Mouse (Mus musculus) adrenal gland, postnatal 4 days (tissue): ENCODE results near the gene Kat6b. TPM values are rescaled to one million over a fixed set of nuclear protein-coding genes. Genes with fewer than 3 reads are reported as not detected.

Experiments
- DNase-seq, 2 experiments: peaks; one replicate each; pipeline ENCODE4 v3.0.0; 2021 to 2022; ENCODE audit warnings: low spot score in 2 of 2, mixed read lengths in 2 of 2
- total RNA-seq, 2 experiments: library from RNA; stranded (reverse); gene quantifications; 2 replicates each; pipeline ENCODE4 v1.2.3; 2021

The Kat6b gene
- total RNA-seq, 2 experiments from 2014 or later, result 61.2 to 69.5 TPM

DNA sequence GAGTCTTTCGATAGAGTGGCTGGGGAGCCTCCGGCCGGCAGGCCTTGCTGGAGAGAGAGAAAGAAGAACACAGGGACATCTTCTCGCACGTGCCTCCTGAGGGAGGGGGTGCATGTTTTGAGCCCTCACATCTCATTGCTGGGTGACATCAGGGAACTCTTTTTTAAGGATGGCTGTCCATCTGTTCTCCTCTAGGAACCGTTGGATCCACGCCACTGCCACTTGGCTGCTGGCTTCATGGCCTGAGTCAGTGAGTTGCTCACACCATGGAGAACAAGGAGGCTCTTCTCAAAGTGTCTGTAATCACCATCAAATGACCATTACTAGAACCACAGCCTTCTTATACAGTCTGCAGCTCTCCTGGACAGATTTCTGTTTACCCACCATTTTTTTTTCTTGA lies 108.4 kb downstream of the Kat6b start:
- DNase-seq, result no peak

GRCm38 (mm10) chr14:21590205-21590604 lies 109.0 kb downstream of the Kat6b start:
- DNase-seq, result no peak

- no peak for DNase-seq
Measured at GRCm38 (mm10) chr14:21592152-21592551, 110.9 kb downstream of the Kat6b start.

GRCm38 (mm10) chr14:21592985-21593750 lies 111.9 kb downstream of the Kat6b start:
- no peak for DNase-seq

DNA sequence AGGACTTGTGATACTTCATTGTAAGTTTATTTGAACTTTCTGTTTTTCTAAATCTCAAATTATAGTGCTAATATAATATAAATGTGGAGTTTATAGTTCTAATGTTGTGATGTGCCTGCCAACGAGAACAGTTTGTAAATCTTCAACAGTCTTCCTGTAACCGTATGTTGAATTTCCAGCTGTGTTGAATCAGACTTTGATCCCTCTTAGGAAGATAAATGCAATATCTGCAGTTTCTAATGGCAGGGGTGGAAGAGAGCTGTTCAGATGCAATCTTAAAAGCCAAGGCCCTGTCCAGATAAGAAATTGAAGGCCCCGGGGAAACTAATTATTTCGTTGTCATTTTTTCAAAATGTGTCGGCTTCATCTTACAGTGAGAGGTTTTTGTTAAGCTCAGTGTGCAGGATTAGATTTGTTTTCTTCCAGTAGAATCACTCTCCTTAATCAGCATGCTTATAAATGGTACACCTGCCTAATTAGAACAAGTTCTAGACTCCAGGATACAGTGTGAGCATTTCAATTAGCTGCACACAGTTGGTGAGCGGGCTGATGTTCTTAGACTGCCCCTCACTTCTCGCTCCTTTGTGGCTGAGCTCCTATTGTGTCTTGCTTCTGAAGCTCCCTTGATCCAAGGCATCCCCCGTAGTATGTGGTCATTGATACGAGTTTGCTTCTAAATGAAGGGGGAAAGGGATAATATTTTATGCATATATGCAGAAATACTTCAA lies 118.4 kb downstream of the Kat6b start:
- DNase-seq, result no peak

DNA sequence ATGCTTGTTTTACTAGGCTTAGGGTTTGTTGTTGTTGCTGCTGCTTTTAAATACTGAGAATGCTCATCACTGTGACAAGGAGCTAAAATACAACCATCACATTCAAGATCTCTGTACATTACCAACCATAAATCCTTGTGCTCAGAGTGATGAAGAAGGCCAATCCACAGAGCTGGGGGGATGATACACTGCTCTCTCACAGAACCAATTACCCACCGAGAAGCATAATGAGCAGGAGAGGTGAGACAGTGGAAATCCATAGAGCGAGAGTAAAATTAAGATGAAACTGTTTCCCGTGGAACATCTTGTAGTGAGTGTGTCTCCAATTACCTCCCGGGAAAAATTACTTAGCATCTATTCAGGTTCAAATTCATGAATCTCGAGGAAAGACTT lies 118.9 kb downstream of the Kat6b start:
- no peak for DNase-seq

- no peak for DNase-seq
Measured at GRCm38 (mm10) chr14:21600628-21601027, 119.4 kb downstream of the Kat6b start.

- no peak for DNase-seq
Measured at GRCm38 (mm10) chr14:21602166-21602565, 120.9 kb downstream of the Kat6b start.

GRCm38 (mm10) chr14:21602937-21603336 lies 121.7 kb downstream of the Kat6b start:
- DNase-seq, result no peak

GRCm38 (mm10) chr14:21607686-21608085 lies 126.5 kb downstream of the Kat6b start:
- no peak for DNase-seq

- no peak for DNase-seq
Measured at GRCm38 (mm10) chr14:21608886-21609285, 127.7 kb downstream of the Kat6b start.

DNA sequence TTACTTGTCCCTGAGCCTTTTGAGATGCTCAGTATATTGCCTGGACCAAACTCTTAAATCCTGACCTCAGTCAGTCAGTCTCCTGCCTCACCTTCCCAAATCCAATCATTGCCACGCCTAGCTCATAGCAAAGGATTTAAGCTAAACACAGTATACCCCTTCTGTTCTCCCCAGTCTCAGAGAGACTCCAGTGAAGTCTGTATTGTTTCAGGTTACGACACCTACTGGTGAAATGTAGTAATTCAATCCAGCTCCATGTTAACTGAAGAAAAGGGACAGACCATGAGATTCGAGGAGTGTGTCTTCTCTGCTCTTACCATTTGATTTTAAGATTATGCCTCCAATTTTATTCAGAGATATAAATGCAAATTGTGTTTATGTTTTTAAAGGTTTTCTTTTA lies 129.0 kb downstream of the Kat6b start:
- DNase-seq, result no peak

GRCm38 (mm10) chr14:21613031-21613430 lies 131.8 kb downstream of the Kat6b start:
- no peak for DNase-seq

DNA sequence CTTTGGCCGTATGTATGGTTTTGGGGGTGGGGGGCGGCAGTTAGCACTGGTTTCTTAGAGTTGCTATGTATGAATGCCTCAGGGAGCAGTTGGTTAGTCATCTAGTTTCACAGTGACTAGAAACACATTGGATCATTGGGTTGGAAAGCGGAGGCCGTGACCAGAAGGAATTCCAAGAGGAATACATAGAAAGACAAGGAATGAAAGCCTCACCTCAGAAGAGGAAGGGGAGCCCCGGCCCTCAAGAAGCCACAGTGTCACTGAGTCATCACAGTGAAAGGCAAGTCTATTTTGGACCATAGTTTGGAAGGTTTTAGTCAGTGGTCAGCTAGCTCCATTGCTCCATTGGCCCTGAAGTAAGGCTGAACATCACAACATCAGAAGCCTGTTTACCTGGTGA lies 132.9 kb downstream of the Kat6b start:
- DNase-seq, result no peak

GRCm38 (mm10) chr14:21615853-21616252 lies 134.6 kb downstream of the Kat6b start:
- no peak for DNase-seq

- no peak for DNase-seq
Measured at GRCm38 (mm10) chr14:21617221-21617980, 136.2 kb downstream of the Kat6b start.

GRCm38 (mm10) chr14:21619951-21620350 lies 138.7 kb downstream of the Kat6b start:
- no peak for DNase-seq

DNA sequence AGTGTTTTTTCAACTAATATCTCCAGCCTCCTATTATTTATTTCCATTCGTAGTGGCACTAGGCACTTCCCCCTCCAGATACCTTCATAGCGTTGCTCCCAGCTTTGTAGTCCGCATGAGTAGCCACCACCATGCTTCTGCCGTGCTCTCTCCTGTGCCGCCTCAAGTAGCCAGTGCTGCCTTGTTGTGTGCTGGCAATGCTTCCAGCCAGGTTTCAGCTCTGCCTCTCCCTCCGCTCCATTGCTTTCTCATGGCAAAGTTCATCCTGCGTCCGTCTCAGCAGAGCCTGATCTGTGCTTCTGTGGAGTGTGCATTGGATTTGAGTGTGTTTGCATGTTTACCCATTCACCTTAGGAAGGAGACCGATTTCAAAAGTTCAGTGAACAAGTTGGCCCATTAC lies 144.7 kb downstream of the Kat6b start:
- DNase-seq, result no peak

DNA sequence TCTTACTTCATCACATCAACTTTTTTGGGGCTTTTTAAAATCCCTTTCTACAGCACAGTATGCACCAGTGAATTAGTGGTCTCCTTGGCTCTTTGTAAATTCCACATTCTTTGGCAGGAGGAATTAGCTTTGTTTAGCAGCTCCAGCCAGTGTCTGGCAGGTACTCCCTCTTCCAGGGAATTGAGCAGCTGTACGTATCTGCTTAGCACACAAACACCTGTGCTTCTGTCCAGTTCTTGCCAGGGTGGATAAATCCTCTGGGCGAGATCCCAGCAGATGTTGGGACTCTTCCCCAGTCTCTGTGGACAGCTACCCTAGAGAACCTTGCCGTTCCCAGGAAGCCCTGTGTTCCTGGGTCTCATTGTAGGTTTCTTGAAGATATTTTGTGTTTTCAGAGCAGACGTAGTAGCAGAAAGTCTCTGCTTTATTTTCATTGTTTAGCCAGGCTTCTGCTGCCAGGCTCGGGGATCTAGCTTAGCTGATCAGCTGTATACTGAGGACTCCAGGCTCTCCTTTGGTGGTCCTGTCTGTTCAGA lies 150.5 kb downstream of the Kat6b start:
- no peak for DNase-seq

DNA sequence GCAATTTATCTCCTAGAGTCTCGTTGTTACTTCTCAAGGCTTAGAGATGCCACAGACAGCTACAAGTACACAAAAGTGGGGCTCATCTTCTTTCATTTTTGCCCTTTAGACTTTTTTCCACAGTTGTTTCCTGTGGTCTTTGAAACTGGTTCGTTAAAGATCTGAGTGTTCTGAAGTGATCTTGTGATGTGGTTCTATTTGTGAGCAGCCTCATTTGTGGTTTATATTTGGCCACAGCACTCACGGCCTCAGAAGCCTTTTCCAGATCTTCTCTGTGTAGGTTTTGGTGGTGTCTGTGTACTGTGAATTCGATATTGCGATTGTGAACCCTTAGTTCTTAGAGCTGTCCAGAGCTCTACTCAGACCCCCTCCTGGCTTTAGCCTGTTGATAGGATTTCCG lies 155.3 kb downstream of the Kat6b start:
- no peak for DNase-seq

GRCm38 (mm10) chr14:21640806-21641435 lies 159.7 kb downstream of the Kat6b start:
- no peak for DNase-seq
